Comparison of ENCODE assay signal across 9 mouse cellular contexts in genomic region chr9:65832041-65832440, GRCm38 (mm10). TPM values are rescaled to one million over a fixed set of nuclear protein-coding genes. Genes with fewer than 3 reads are reported as not detected.
DNase-seq lines count a peak whose midpoint lies in the region; ATAC-seq lines count a peak whose summit lies in the region.
"Had no signal": no experiment of that assay in that cellular context is flagged by ENCODE, and none has a peak within 500 bp of the region (broad histone marks: within the 10 kb centered on the region; RNA-seq: fewer than 3 reads in every experiment).

No protein-coding gene starts in this region.

- no peaks in the 10 kb centered on the region for H3K27me3 ChIP-seq in heart, embryonic 13.5 days (replicated peaks)
- no peaks in the 10 kb centered on the region for H3K27me3 ChIP-seq in lung, embryonic 15.5 days
- no peaks in the 10 kb centered on the region for H3K27me3 ChIP-seq in forebrain, embryonic 14.5 days (replicated peaks; ENCODE audit: control insufficient read depth, insufficient read depth, low read length)

- peak overlapping the region; percentile 62 for H3K27ac ChIP-seq in heart, embryonic 13.5 days (replicated peaks)
- H3K27ac ChIP-seq in lung, embryonic 15.5 days, result peak overlapping the region; percentile 48
- peak overlapping the region; percentile 65; the same call in 1 of the 2 replicates for H3K27ac ChIP-seq in forebrain, embryonic 14.5 days (ENCODE audit: low read depth, low read length)

- no peak overlapping the region for H3K4me2 ChIP-seq in heart, embryonic 13.5 days
- no peak overlapping the region for H3K4me2 ChIP-seq in lung, embryonic 15.5 days
- no peak overlapping the region for H3K4me2 ChIP-seq in forebrain, embryonic 14.5 days (ENCODE audit: low read length)

- no peak overlapping the region for H3K4me3 ChIP-seq in heart, embryonic 13.5 days
- no peak overlapping the region for H3K4me3 ChIP-seq in lung, embryonic 15.5 days
- H3K4me3 ChIP-seq in forebrain, embryonic 14.5 days (ENCODE audit: low read depth, low read length), result no peak overlapping the region

- H3K9me3 ChIP-seq in heart, embryonic 13.5 days, result no peaks in the 10 kb centered on the region
- no peaks in the 10 kb centered on the region for H3K9me3 ChIP-seq in lung, embryonic 15.5 days
- no peaks in the 10 kb centered on the region for H3K9me3 ChIP-seq in forebrain, embryonic 14.5 days (replicated peaks; ENCODE audit: control insufficient read depth, low read length)

- peaks cover 40% of the 10 kb centered on the region for H3K4me1 ChIP-seq in heart, embryonic 13.5 days
- H3K4me1 ChIP-seq in lung, embryonic 15.5 days, result peaks cover 25% of the 10 kb centered on the region
- peaks cover 28% of the 10 kb centered on the region for H3K4me1 ChIP-seq in forebrain, embryonic 14.5 days (ENCODE audit: control insufficient read depth, insufficient read depth, low read length)

- no peak overlapping the region for H3K9ac ChIP-seq in heart, embryonic 13.5 days
- no peak overlapping the region for H3K9ac ChIP-seq in lung, embryonic 15.5 days
- H3K9ac ChIP-seq in forebrain, embryonic 14.5 days (ENCODE audit: low read length), result no peak overlapping the region

- intact Hi-C loops in heart, postnatal 10 days (cut with DNase I), result no loop called here

- DNase-seq in heart, postnatal 10 days, result no peak
- no peak for DNase-seq in lung, postnatal 14 days
- DNase-seq in forebrain, embryonic 14.5 days (ENCODE audit: low spot score), result peak; percentile 61
- peak; percentile 46 for DNase-seq in retina, embryonic 14.5 days (ENCODE audit: low spot score)
- no peak for DNase-seq in adrenal gland, adult 2 months
- DNase-seq in urinary bladder, postnatal 10 days (ENCODE audit: low spot score), result no peak
- DNase-seq: lung, postnatal 36 days had no signal

- no peak for ATAC-seq in heart, embryonic 13.5 days (ENCODE audit: extremely low read depth, insufficient number of reproducible peaks, low FRiP score, low TSS enrichment)
- ATAC-seq in lung, embryonic 15.5 days (ENCODE audit: borderline replicate concordance, extremely low read depth, low FRiP score, low TSS enrichment), result no peak
- ATAC-seq in forebrain, embryonic 14.5 days, result no peak

- WGBS in heart, embryonic 13.5 days, result 64% methylated on average over 2 of the region's 2 CpGs
- WGBS in lung, embryonic 15.5 days, result 38% methylated on average over 2 of the region's 2 CpGs
- WGBS in forebrain, embryonic 14.5 days, result 1% methylated on average over 2 of the region's 2 CpGs

- peaks cover 33% of the 10 kb centered on the region for H3K36me3 ChIP-seq in heart, embryonic 13.5 days
- no peaks in the 10 kb centered on the region for H3K36me3 ChIP-seq in lung, embryonic 15.5 days
- no peaks in the 10 kb centered on the region for H3K36me3 ChIP-seq in forebrain, embryonic 14.5 days (ENCODE audit: control insufficient read depth, insufficient read depth, low read length)

RNA-seq across cellular contexts. Expression of gene Zfp609, which starts 4.7 kb away (rescaled TPM):
- 4.9 and 5.9 TPM in 2 replicates for polyA plus RNA-seq in heart, embryonic 13.5 days (2015; fragmentation: Nextera tagmentation; extraction: Ambion mirVana)
- total RNA-seq in heart, postnatal 10 days (2021), result 10 to 100 TPM; 34.4 to 36.7 TPM
- polyA plus RNA-seq in lung, embryonic 15.5 days (2015; fragmentation: Nextera tagmentation; extraction: Ambion mirVana), result 6.2 and 6.4 TPM in 2 replicates
- 7.4 and 8.8 TPM in 2 replicates for polyA plus RNA-seq in forebrain, embryonic 14.5 days (2014; fragmentation: Nextera tagmentation; extraction: Ambion mirVana)
- 10 to 100 TPM; 23.9 to 33.2 TPM for total RNA-seq in adrenal gland, adult 2 months (2021)
- 6.2 and 9.3 TPM in 2 replicates for polyA plus RNA-seq in adrenal gland, adult 2 months (2012; rRNA removed)

RNA-seq across cellular contexts. Expression of gene Pclaf, which starts 58.0 kb away (rescaled TPM):
- 99.5 and 114 TPM in 2 replicates for polyA plus RNA-seq in heart, embryonic 13.5 days (2015; fragmentation: Nextera tagmentation; extraction: Ambion mirVana)
- 10 to 100 TPM; 12.4 to 12.6 TPM for total RNA-seq in heart, postnatal 10 days (2021)
- polyA plus RNA-seq in lung, embryonic 15.5 days (2015; fragmentation: Nextera tagmentation; extraction: Ambion mirVana), result 258 and 259 TPM in 2 replicates
- 57.3 and 59.0 TPM in 2 replicates for polyA plus RNA-seq in forebrain, embryonic 14.5 days (2014; fragmentation: Nextera tagmentation; extraction: Ambion mirVana)
- 1 to 10 TPM in 1 of 2 experiments, under 1 TPM in 1; 0.97 to 1.8 TPM for total RNA-seq in adrenal gland, adult 2 months (2021)
- 0.12 TPM in 1 of 2 replicates, not detected in the other for polyA plus RNA-seq in adrenal gland, adult 2 months (2012; rRNA removed)

Comparison
In these comparisons a context has a peak if more than half of its experiments do, and no peak if none do; other contexts are left out.
1. DNase-seq: peak in forebrain, embryonic 14.5 days (single experiment) and retina, embryonic 14.5 days (single experiment); none in heart, postnatal 10 days (0 of 2), lung, postnatal 14 days (single experiment), adrenal gland, adult 2 months (single experiment) and urinary bladder, postnatal 10 days (single experiment).
2. RNA of gene Pclaf, which starts 58.0 kb away (polyA plus RNA-seq): 258 to 259 TPM in lung, embryonic 15.5 days, 99.5 to 114 TPM in heart, embryonic 13.5 days and 57.3 to 59.0 TPM in forebrain, embryonic 14.5 days; 0.12 TPM in adrenal gland, adult 2 months; every median in the first group is over 10 times any median in the second.
3. Peak in every context shown above with its lines, with median percentiles within 50 percentile points of each other: H3K27ac ChIP-seq.